Mouse (Mus musculus) cortical plate, adult 2 months (tissue): ENCODE results near the gene Tshz2.

Source experiments
- CTCF ChIP-seq: fragments of 200-500 bp; IDR thresholded peaks from 2 replicates; pipeline ENCODE4 v1.5.1; 2011; ENCODE audit warnings: mild to moderate bottlenecking, control low read depth, low read length; ENCODE audit not compliant: insufficient read depth; ENCODE audit errors: extremely low read depth
- POLR2A ChIP-seq: fragments of 200-500 bp; IDR thresholded peaks from 2 replicates; pipeline ENCODE4 v1.6.1; 2011; ENCODE audit warnings: mild to moderate bottlenecking, low read length, control low read depth; ENCODE audit not compliant: insufficient read depth; ENCODE audit errors: extremely low read depth

DNA sequence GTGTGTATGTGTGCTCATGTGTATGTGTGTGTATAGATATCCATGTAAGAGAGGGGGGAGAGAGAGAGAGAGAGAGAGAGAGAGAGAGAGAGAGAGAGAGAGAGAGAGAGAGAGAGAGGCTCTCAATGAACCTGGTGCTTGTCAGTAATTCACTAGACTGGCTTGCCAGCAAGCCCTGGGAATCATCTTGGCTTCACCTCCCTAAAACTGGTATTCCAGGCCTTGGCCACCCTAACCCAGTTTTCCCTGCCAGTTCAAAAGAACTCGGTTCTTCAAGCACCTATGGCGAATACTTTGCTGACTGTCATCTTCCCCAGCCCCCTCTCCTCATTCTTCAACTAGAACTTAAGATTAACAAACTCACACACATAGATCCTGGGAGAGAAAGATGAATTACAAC, 294.6 kb downstream of the Tshz2 start:
- no peak for TF ChIP-seq POLR2A
- no peak for TF ChIP-seq CTCF
